Mouse (Mus musculus) embryonic fibroblast, embryonic 13.5 days (primary cell): ENCODE results near the gene Gm20388.

ENCODE experiments used
- CTCF ChIP-seq: IDR thresholded peaks from 2 replicates; pipeline ENCODE4 v1.5.1; 2011; ENCODE audit warnings: mild to moderate bottlenecking, control low read depth, low read length, moderate library complexity, borderline replicate concordance; ENCODE audit not compliant: insufficient read depth
- POLR2A ChIP-seq: IDR thresholded peaks from 2 replicates; pipeline ENCODE4 v1.6.1; 2011; ENCODE audit warnings: low read depth, mild to moderate bottlenecking, control low read depth, low read length, moderate library complexity

- TF ChIP-seq CTCF: no peak
- no peak for TF ChIP-seq POLR2A
Observed at GRCm38 (mm10) chr8:124099623-124099965, 4189.0 kb downstream of the Gm20388 start.
